Mouse (Mus musculus) spleen, postnatal 36 days (tissue): ENCODE measurements around the gene 1700012B07Rik.
A peak's percentile ranks its signal among the peaks of the same experiment; 100 is the strongest.

Source experiments
- DNase-seq, 2 experiments: peaks; one replicate each; pipeline ENCODE4 v3.0.0; 2022; ENCODE audit warnings: low spot score in 2 of 2, mixed read lengths in 1 of 2

1700012B07Rik gene

GRCm38 (mm10) chr11:109827946-109828345 lies at the start of gene 1700012B07Rik:
1700012B07Rik (minus strand) TSS chr11:109828046.
- no peak for DNase-seq

GRCm38 (mm10) chr11:109876767-109877166 lies 48.9 kb upstream of the 1700012B07Rik start:
- DNase-seq: no peak

GRCm38 (mm10) chr11:109875834-109876233 lies 48.0 kb upstream of the 1700012B07Rik start:
- peak; percentile 44 to 64 for DNase-seq

- no peak for DNase-seq
These were observed 47.6 kb upstream of the 1700012B07Rik start for GRCm38 (mm10) chr11:109875525-109875802.

- no peak for DNase-seq
These were observed 47.0 kb upstream of the 1700012B07Rik start for GRCm38 (mm10) chr11:109874651-109875524.

GRCm38 (mm10) chr11:109873852-109874610 lies 46.2 kb upstream of the 1700012B07Rik start:
- DNase-seq: no peak

GRCm38 (mm10) chr11:109873161-109873775 lies 45.4 kb upstream of the 1700012B07Rik start:
- no peak for DNase-seq

GRCm38 (mm10) chr11:109872674-109873073 lies 44.8 kb upstream of the 1700012B07Rik start:
- no peak for DNase-seq

- no peak for DNase-seq
These were observed 44.2 kb upstream of the 1700012B07Rik start for GRCm38 (mm10) chr11:109872056-109872455.

GRCm38 (mm10) chr11:109867861-109868260 lies 40.0 kb upstream of the 1700012B07Rik start:
- DNase-seq: no peak

- DNase-seq: no peak
These were observed 38.8 kb upstream of the 1700012B07Rik start for GRCm38 (mm10) chr11:109866537-109867160.

GRCm38 (mm10) chr11:109865526-109865925 lies 37.7 kb upstream of the 1700012B07Rik start:
- no peak for DNase-seq

GRCm38 (mm10) chr11:109863951-109864350 lies 36.1 kb upstream of the 1700012B07Rik start:
- no peak for DNase-seq

- DNase-seq: peak in 1 of 2 experiments; percentile 35
These were observed 35.4 kb upstream of the 1700012B07Rik start for GRCm38 (mm10) chr11:109863194-109863746.

GRCm38 (mm10) chr11:109860508-109860907 lies 32.7 kb upstream of the 1700012B07Rik start:
- peak; percentile 56 to 70 for DNase-seq

- DNase-seq: peak; percentile 64 to 67
These were observed 32.2 kb upstream of the 1700012B07Rik start for GRCm38 (mm10) chr11:109859939-109860469.

GRCm38 (mm10) chr11:109859441-109859840 lies 31.6 kb upstream of the 1700012B07Rik start:
- no peak for DNase-seq

- DNase-seq: no peak
These were observed 29.2 kb upstream of the 1700012B07Rik start for GRCm38 (mm10) chr11:109857086-109857485.

- no peak for DNase-seq
These were observed 26.2 kb upstream of the 1700012B07Rik start for GRCm38 (mm10) chr11:109854056-109854455.

- DNase-seq: no peak
These were observed 25.6 kb upstream of the 1700012B07Rik start for GRCm38 (mm10) chr11:109853228-109853966.

GRCm38 (mm10) chr11:109851996-109852395 lies 24.1 kb upstream of the 1700012B07Rik start:
- DNase-seq: no peak
